ENCODE assay signal across 13 mouse cellular contexts in the genomic region with DNA sequence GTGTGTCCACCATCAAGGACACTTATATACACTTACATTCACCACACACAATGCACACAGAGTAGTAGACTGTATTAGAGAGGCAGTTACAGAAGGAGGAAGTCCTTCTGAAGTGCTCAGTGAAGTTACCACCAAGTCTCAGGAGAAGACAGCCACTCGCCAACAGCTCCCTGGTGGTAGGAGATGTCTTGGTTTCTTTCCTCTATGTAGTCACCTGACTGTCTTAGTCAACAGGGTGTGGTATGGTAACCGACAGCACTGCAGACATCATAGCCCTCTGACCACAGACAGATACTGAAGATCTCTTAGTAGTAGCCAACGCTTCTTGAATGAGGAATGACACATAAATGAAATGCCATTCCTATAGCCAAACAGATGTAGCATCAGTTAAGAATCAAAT.
"Had no signal": no experiment of that assay in that cellular context is flagged by ENCODE, and none has a peak within 500 bp of the region (broad histone marks: within the 10 kb centered on the region; RNA-seq: fewer than 3 reads in every experiment).

No protein-coding gene starts in this region.

- H3K36me3 ChIP-seq: limb, embryonic 10.5 days; limb, embryonic 13.5 days; liver, embryonic 13.5 days; midbrain, embryonic 12.5 days; midbrain, embryonic 15.5 days; neural tube, embryonic 13.5 days had no signal

- H3K4me2 ChIP-seq: limb, embryonic 13.5 days; liver, embryonic 13.5 days; midbrain, embryonic 12.5 days; midbrain, embryonic 15.5 days; neural tube, embryonic 13.5 days had no signal

- H3K4me3 ChIP-seq: limb, embryonic 10.5 days; limb, embryonic 13.5 days; liver, embryonic 13.5 days; midbrain, embryonic 12.5 days; midbrain, embryonic 15.5 days; neural tube, embryonic 13.5 days had no signal

- DNase-seq: kidney, adult 9 months; kidney, postnatal 14 days; kidney, postnatal 4 days; liver; liver, embryonic 13.5 days; lung, adult 2 months; thymus, adult 18-20 months; thymus, postnatal 36 days had no signal

- ATAC-seq: midbrain, embryonic 15.5 days had no signal

- H3K27me3 ChIP-seq: liver, embryonic 13.5 days; midbrain, embryonic 12.5 days; midbrain, embryonic 15.5 days; neural tube, embryonic 13.5 days had no signal
